8 mouse cellular contexts compared by ENCODE assay signal in the genomic region with DNA sequence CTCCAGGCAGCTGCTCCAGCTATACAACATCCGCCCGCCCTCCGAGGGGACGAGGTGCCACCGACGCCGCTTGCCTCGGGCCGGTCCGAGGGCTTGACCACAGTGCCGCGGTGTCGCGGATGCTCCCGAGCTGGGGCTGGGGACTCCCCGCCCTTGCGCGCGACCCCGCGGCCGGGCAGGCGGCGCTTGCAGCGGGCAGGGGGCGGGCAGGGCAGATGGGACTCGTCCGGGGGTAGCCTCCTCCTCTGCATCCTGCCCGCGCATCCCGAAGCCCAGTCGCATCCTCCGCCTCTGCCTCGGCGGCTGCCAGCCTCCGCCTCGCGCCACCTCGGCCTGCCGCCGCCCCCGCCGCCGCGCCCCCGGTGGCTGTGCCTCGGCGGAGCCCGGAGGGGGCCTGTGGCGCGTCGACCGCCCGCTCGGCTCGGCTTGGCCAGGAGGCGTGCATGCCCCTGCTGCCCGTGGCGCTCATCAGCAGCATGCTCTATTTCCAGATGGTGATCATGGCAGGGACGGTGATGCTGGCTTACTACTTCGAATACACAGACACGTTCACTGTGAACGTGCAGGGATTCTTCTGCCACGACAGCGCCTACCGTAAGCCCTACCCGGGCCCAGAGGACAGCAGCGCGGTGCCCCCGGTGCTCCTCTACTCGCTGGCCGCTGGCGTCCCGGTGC. TPM values are rescaled to one million over a fixed set of nuclear protein-coding genes. Genes with fewer than 3 reads are reported as not detected.
DNase-seq lines count a peak whose midpoint lies in the region; ATAC-seq and TF ChIP-seq lines count a peak whose summit lies in the region.

No protein-coding gene starts in this region.

- ATAC-seq in kidney, embryonic 16.5 days (ENCODE audit: low FRiP score, low TSS enrichment), result peak; percentile 83
- peak; percentile 49 for ATAC-seq in frontal cortex, adult (ENCODE audit: low TSS enrichment)
- ATAC-seq in intestine, postnatal 0 days, result peak; percentile 13
- ATAC-seq in liver, embryonic 12.5 days, result peak; percentile 40; the same call in 1 of the 2 replicates

- H3K4me1 ChIP-seq in kidney, embryonic 16.5 days (ENCODE audit: insufficient read depth, low read length), result peaks cover 5% of the 10 kb centered on the region
- no peaks in the 10 kb centered on the region for H3K4me1 ChIP-seq in intestine, postnatal 0 days (replicated peaks; ENCODE audit: control insufficient read depth, insufficient read depth, low read length)
- H3K4me1 ChIP-seq in liver, embryonic 12.5 days, result peaks cover 6% of the 10 kb centered on the region; the same call in 1 of the 2 replicates

- peak overlapping the region; percentile 55 for H3K4me3 ChIP-seq in kidney, embryonic 16.5 days (ENCODE audit: low read length)
- H3K4me3 ChIP-seq in intestine, postnatal 0 days (ENCODE audit: low read depth, low read length), result peak overlapping the region; percentile 45
- peak overlapping the region; percentile 46 for H3K4me3 ChIP-seq in liver, embryonic 12.5 days

- peak overlapping the region; percentile 59 for H3K9ac ChIP-seq in kidney, embryonic 16.5 days (replicated peaks; ENCODE audit: low read length)
- H3K9ac ChIP-seq in intestine, postnatal 0 days (ENCODE audit: low read depth, low read length), result 0 out of 2 replicates have a peak overlapping the region, but pooled peaks have one; percentile 31
- H3K9ac ChIP-seq in liver, embryonic 12.5 days, result no peak overlapping the region

- peaks cover 22% of the 10 kb centered on the region for H3K27me3 ChIP-seq in kidney, embryonic 16.5 days (ENCODE audit: insufficient read depth, low read length)
- peaks cover 20% of the 10 kb centered on the region for H3K27me3 ChIP-seq in intestine, postnatal 0 days (replicated peaks; ENCODE audit: control insufficient read depth, insufficient read depth, low read length)
- peaks cover 43% of the 10 kb centered on the region for H3K27me3 ChIP-seq in liver, embryonic 12.5 days (replicated peaks)

- DNase-seq in kidney, adult 11 months, result no peak
- DNase-seq in brain, embryonic 14.5 days (ENCODE audit: low read depth), result peak; percentile 75
- peak; percentile 65 for DNase-seq in right cerebral cortex, adult 18-20 months
- DNase-seq in spleen, postnatal 10 days (ENCODE audit: low spot score in 2 of 2), result no peak

- no peaks in the 10 kb centered on the region for H3K36me3 ChIP-seq in kidney, embryonic 16.5 days (ENCODE audit: insufficient read depth, low read length)
- no peaks in the 10 kb centered on the region for H3K36me3 ChIP-seq in intestine, postnatal 0 days (ENCODE audit: control insufficient read depth, insufficient read depth)
- no peaks in the 10 kb centered on the region for H3K36me3 ChIP-seq in liver, embryonic 12.5 days

- peak overlapping the region; percentile 97 for H3K4me2 ChIP-seq in kidney, embryonic 16.5 days (replicated peaks; ENCODE audit: low read depth, low read length)
- H3K4me2 ChIP-seq in intestine, postnatal 0 days (replicated peaks; ENCODE audit: low read depth), result peak overlapping the region; percentile 69
- H3K4me2 ChIP-seq in liver, embryonic 12.5 days, result peak overlapping the region; percentile 67

- WGBS in kidney, embryonic 16.5 days, result under 1% methylated on average over 66 of the region's 74 CpGs
- WGBS in intestine, postnatal 0 days, result 1% methylated on average over 72 of the region's 74 CpGs
- WGBS in liver, embryonic 12.5 days (ENCODE audit: insufficient replicate concordance), result 1% methylated on average over 63 of the region's 74 CpGs

- no peak overlapping the region for H3K27ac ChIP-seq in kidney, embryonic 16.5 days (ENCODE audit: low read length)
- no peak overlapping the region for H3K27ac ChIP-seq in intestine, postnatal 0 days (ENCODE audit: low read depth, low read length)
- H3K27ac ChIP-seq in liver, embryonic 12.5 days, result no peak overlapping the region

- no peak for TF ChIP-seq CTCF in brain, embryonic 14.5 days (IDR thresholded peaks at IDR 0.05; ENCODE audit: borderline replicate concordance, extremely low read depth, insufficient read depth, insufficient read length)
- no peak for TF ChIP-seq CTCF in intestine, postnatal 0 days (IDR thresholded peaks at IDR 0.05; ENCODE audit: low read depth)

- TF ChIP-seq POLR2A in brain, embryonic 14.5 days (IDR thresholded peaks at IDR 0.05; ENCODE audit: borderline replicate concordance, extremely low read depth, insufficient read depth, insufficient read length, poor library complexity, severe bottlenecking), result 0 out of 2 replicates have a peak, but pooled peaks have one; percentile 24

- H3K9me3 ChIP-seq in kidney, embryonic 16.5 days (ENCODE audit: low read length), result no peaks in the 10 kb centered on the region
- H3K9me3 ChIP-seq in intestine, postnatal 0 days (ENCODE audit: control insufficient read depth), result no peaks in the 10 kb centered on the region
- no peaks in the 10 kb centered on the region for H3K9me3 ChIP-seq in liver, embryonic 12.5 days (replicated peaks)

RNA-seq across cellular contexts. Expression of a gene that starts 0.8 kb away (rescaled TPM):
- 0.20 and 0.42 TPM in 2 replicates for polyA plus RNA-seq in kidney, embryonic 16.5 days (2015; fragmentation: Nextera tagmentation; extraction: Ambion mirVana)
- 2.1 and 3.4 TPM in 2 replicates for polyA plus RNA-seq in brain, embryonic 14.5 days (2012; rRNA removed)
- 1.7 and 1.8 TPM in 2 replicates for polyA plus RNA-seq in intestine, postnatal 0 days (2015; fragmentation: Nextera tagmentation; extraction: Ambion mirVana)
- 0.05 and 0.15 TPM in 2 replicates for polyA plus RNA-seq in liver, embryonic 12.5 days (2016; fragmentation: Nextera tagmentation; extraction: Ambion mirVana)

Comparison
In these comparisons a context has a peak if more than half of its experiments do, and no peak if none do; other contexts are left out.
1. ATAC-seq: peak in every context shown above with its lines; median percentile 83 in kidney, embryonic 16.5 days; 49 in frontal cortex, adult; 40 in liver, embryonic 12.5 days; 13 in intestine, postnatal 0 days.
2. DNase-seq: peak in brain, embryonic 14.5 days (single experiment) and right cerebral cortex, adult 18-20 months (single experiment); none in kidney, adult 11 months (single experiment) and spleen, postnatal 10 days (0 of 2).
3. Peak in every context shown above with its lines, with median percentiles within 50 percentile points of each other: H3K4me2 ChIP-seq and H3K4me3 ChIP-seq.